Mouse (Mus musculus) heart, adult 18-20 months (tissue): ENCODE results near the gene Vamp5. TPM values are rescaled to one million over a fixed set of nuclear protein-coding genes. Genes with fewer than 3 reads are reported as not detected.

ENCODE experiments used
- DNase-seq, 2 experiments: peaks; one replicate each; pipeline ENCODE4 v3.0.0; 2021 to 2022; ENCODE audit warnings: mixed read lengths in 1 of 2
- long read RNA-seq, 2 experiments: library from polyadenylated mRNA; stranded (forward); transcript quantifications; one replicate each; pipeline ENCODE4 v2.0.0; 2021
- total RNA-seq, 2 experiments: library from RNA; stranded (reverse); gene quantifications; 2 replicates each; pipeline ENCODE4 v1.2.3; 2021

Vamp5 gene
- 10 to 100 TPM; 48.9 to 61.5 TPM for total RNA-seq
- long read RNA-seq, experiment 1, transcript Vamp5-202 (3 exons, 623 nt), result major isoform, 63 of 71 reads
- long read RNA-seq, experiment 1, partial matches to known transcripts, result 2 of 71 reads
- long read RNA-seq, experiment 1, other reads (novel, unspliced or antisense), result 3 of 71 reads
- long read RNA-seq, experiment 2, transcript Vamp5-202 (3 exons, 623 nt), result major isoform, 32 of 36 reads
- long read RNA-seq, experiment 2, partial matches to known transcripts, result 0 of 36 reads
- long read RNA-seq, experiment 2, other reads (novel, unspliced or antisense), result 1 of 36 reads

- peak; percentile 89 to 92 for DNase-seq
These were observed at the start of gene Vamp5 for GRCm38 (mm10) chr6:72380131-72380770. TSS of gene Vamp5 (minus strand) at chr6:72380468.

GRCm38 (mm10) chr6:72429061-72429842, 49.0 kb upstream of the Vamp5 start:
- no peak for DNase-seq

GRCm38 (mm10) chr6:72428036-72428435, 47.8 kb upstream of the Vamp5 start:
- DNase-seq, result peak; percentile 71 to 89

GRCm38 (mm10) chr6:72425646-72426045, 45.4 kb upstream of the Vamp5 start:
- no peak for DNase-seq

- no peak for DNase-seq
These were observed 40.6 kb upstream of the Vamp5 start for GRCm38 (mm10) chr6:72420901-72421300.

- no peak for DNase-seq
These were observed 39.5 kb upstream of the Vamp5 start for GRCm38 (mm10) chr6:72419806-72420205.

GRCm38 (mm10) chr6:72418279-72418678, 38.0 kb upstream of the Vamp5 start:
- DNase-seq, result no peak

- no peak for DNase-seq
These were observed 35.9 kb upstream of the Vamp5 start for GRCm38 (mm10) chr6:72415964-72416772.

- no peak for DNase-seq
These were observed 34.9 kb upstream of the Vamp5 start for GRCm38 (mm10) chr6:72415181-72415580.

GRCm38 (mm10) chr6:72414076-72414756, 33.9 kb upstream of the Vamp5 start, which contains the start of gene Ggcx:
TSS of gene Ggcx (plus strand) at chr6:72414308.
- DNase-seq, result peak; percentile 96 to 98

- no peak for DNase-seq
These were observed 30.2 kb upstream of the Vamp5 start for GRCm38 (mm10) chr6:72410518-72410917.

GRCm38 (mm10) chr6:72410003-72410402, 29.7 kb upstream of the Vamp5 start:
- DNase-seq, result no peak

- DNase-seq, result peak; percentile 46 to 86
These were observed 29.3 kb upstream of the Vamp5 start for GRCm38 (mm10) chr6:72409567-72409966.

- DNase-seq, result peak; percentile 79 to 92
These were observed 26.9 kb upstream of the Vamp5 start for GRCm38 (mm10) chr6:72407119-72407518.

- DNase-seq, result no peak
These were observed 25.1 kb upstream of the Vamp5 start for GRCm38 (mm10) chr6:72405356-72405755.

- peak; percentile 74 to 92 for DNase-seq
These were observed 21.6 kb upstream of the Vamp5 start for GRCm38 (mm10) chr6:72401875-72402274.

- DNase-seq, result no peak
These were observed 19.7 kb upstream of the Vamp5 start for GRCm38 (mm10) chr6:72399967-72400366.

GRCm38 (mm10) chr6:72396837-72397251, 16.6 kb upstream of the Vamp5 start:
- no peak for DNase-seq

GRCm38 (mm10) chr6:72392341-72392740, 12.1 kb upstream of the Vamp5 start:
- no peak for DNase-seq

GRCm38 (mm10) chr6:72390795-72391521, 10.7 kb upstream of the Vamp5 start:
- peak; percentile 82 to 88 for DNase-seq
